Comparison of ENCODE assay signal across 22 mouse cellular contexts in genomic region chr4:145005943-145006545, GRCm38 (mm10).
A peak's percentile ranks its signal among the peaks of the same experiment; 100 is the strongest.
DNase-seq lines count a peak whose midpoint lies in the region; ATAC-seq and TF ChIP-seq lines count a peak whose summit lies in the region.
"Had no signal": no experiment of that assay in that cellular context is flagged by ENCODE, and none has a peak within 500 bp of the region (broad histone marks: within the 10 kb centered on the region; RNA-seq: fewer than 3 reads in every experiment).

No protein-coding gene starts in this region.

- ATAC-seq in embryonic facial prominence, embryonic 13.5 days (ENCODE audit: insufficient number of reproducible peaks, insufficient read depth, low FRiP score, low TSS enrichment, low read depth) = 0 out of 2 replicates have a peak, but pooled peaks have one; percentile 15
- 0 out of 2 replicates have a peak, but pooled peaks have one; percentile 15 for ATAC-seq in kidney, embryonic 14.5 days (ENCODE audit: low FRiP score, low TSS enrichment)
- ATAC-seq in midbrain, embryonic 11.5 days (ENCODE audit: low FRiP score) = no peak
- no peak for ATAC-seq in midbrain, embryonic 14.5 days (ENCODE audit: low FRiP score, low TSS enrichment)
- ATAC-seq in forebrain, embryonic 15.5 days (replicated peaks) = no peak
- ATAC-seq: CD4-positive, CD25-positive, alpha-beta regulatory T cell, adult 4 months; forebrain, embryonic 14.5 days; hindbrain, postnatal 0 days had no signal

- no peak overlapping the region for H3K4me3 ChIP-seq in embryonic facial prominence, embryonic 13.5 days
- H3K4me3 ChIP-seq in embryonic facial prominence, embryonic 10.5 days = no peak overlapping the region
- H3K4me3 ChIP-seq in kidney, embryonic 14.5 days (ENCODE audit: low read length) = no peak overlapping the region
- no peak overlapping the region for H3K4me3 ChIP-seq in kidney, adult 2 months (ENCODE audit: insufficient read depth, low read depth, low read length)
- no peak overlapping the region for H3K4me3 ChIP-seq in midbrain, embryonic 11.5 days (ENCODE audit: low read depth, low read length)
- no peak overlapping the region for H3K4me3 ChIP-seq in midbrain, embryonic 14.5 days (replicated peaks; ENCODE audit: low read depth, low read length)
- H3K4me3 ChIP-seq in forebrain, embryonic 15.5 days = no peak overlapping the region
- H3K4me3 ChIP-seq: embryonic facial prominence, embryonic 15.5 days; erythroblast, embryonic 14.5 days; forebrain, embryonic 10.5 days; hindbrain, embryonic 13.5 days had no signal

- peaks cover 16% of the 10 kb centered on the region for H3K4me1 ChIP-seq in embryonic facial prominence, embryonic 13.5 days
- 0 out of 2 replicates have a peak, but pooled peaks cover 2% of the 10 kb centered on the region for H3K4me1 ChIP-seq in embryonic facial prominence, embryonic 10.5 days
- H3K4me1 ChIP-seq in kidney, embryonic 14.5 days (ENCODE audit: control insufficient read depth, insufficient read depth, low read length) = peaks cover 15% of the 10 kb centered on the region
- H3K4me1 ChIP-seq in kidney, adult 2 months (ENCODE audit: control insufficient read depth, insufficient read depth, low read length) = peaks cover 21% of the 10 kb centered on the region
- H3K4me1 ChIP-seq in midbrain, embryonic 11.5 days (ENCODE audit: control insufficient read depth, insufficient read depth, low read length) = no peaks in the 10 kb centered on the region
- no peaks in the 10 kb centered on the region for H3K4me1 ChIP-seq in midbrain, embryonic 14.5 days (ENCODE audit: control insufficient read depth, insufficient read depth, low read length)
- H3K4me1 ChIP-seq in forebrain, embryonic 15.5 days = no peaks in the 10 kb centered on the region
- H3K4me1 ChIP-seq: forebrain, embryonic 10.5 days; hindbrain, embryonic 13.5 days had no signal

- WGBS in embryonic facial prominence, embryonic 13.5 days = 90% methylated on average over 4 of the region's 4 CpGs
- WGBS in embryonic facial prominence, embryonic 10.5 days = 94% methylated on average over 4 of the region's 4 CpGs
- 94% methylated on average over 4 of the region's 4 CpGs for WGBS in kidney, embryonic 14.5 days
- WGBS in kidney, adult 2 months = 96% methylated on average over 4 of the region's 4 CpGs
- WGBS in midbrain, embryonic 11.5 days = 91% methylated on average over 4 of the region's 4 CpGs
- WGBS in midbrain, embryonic 14.5 days = 96% methylated on average over 4 of the region's 4 CpGs
- WGBS in forebrain, embryonic 15.5 days = 86% methylated on average over 4 of the region's 4 CpGs

- no peaks in the 10 kb centered on the region for H3K9me3 ChIP-seq in embryonic facial prominence, embryonic 13.5 days
- no peaks in the 10 kb centered on the region for H3K9me3 ChIP-seq in embryonic facial prominence, embryonic 10.5 days
- no peaks in the 10 kb centered on the region for H3K9me3 ChIP-seq in kidney, embryonic 14.5 days (ENCODE audit: control insufficient read depth, low read length)
- no peaks in the 10 kb centered on the region for H3K9me3 ChIP-seq in midbrain, embryonic 11.5 days (ENCODE audit: control insufficient read depth, low read length)
- no peaks in the 10 kb centered on the region for H3K9me3 ChIP-seq in midbrain, embryonic 14.5 days (ENCODE audit: control insufficient read depth, low read length)
- H3K9me3 ChIP-seq in forebrain, embryonic 15.5 days = no peaks in the 10 kb centered on the region
- H3K9me3 ChIP-seq: embryonic facial prominence, embryonic 15.5 days; forebrain, embryonic 10.5 days; hindbrain, embryonic 13.5 days had no signal

- H3K9ac ChIP-seq in embryonic facial prominence, embryonic 13.5 days = no peak overlapping the region
- H3K9ac ChIP-seq in kidney, embryonic 14.5 days (ENCODE audit: low read depth, low read length) = no peak overlapping the region
- H3K9ac ChIP-seq in midbrain, embryonic 11.5 days (ENCODE audit: low read length) = no peak overlapping the region
- H3K9ac ChIP-seq in midbrain, embryonic 14.5 days (replicated peaks; ENCODE audit: low read length) = no peak overlapping the region
- no peak overlapping the region for H3K9ac ChIP-seq in forebrain, embryonic 15.5 days (replicated peaks)
- H3K9ac ChIP-seq: embryonic facial prominence, embryonic 15.5 days; hindbrain, embryonic 13.5 days had no signal

- no peak for DNase-seq in embryonic facial prominence, embryonic 10.5 days (ENCODE audit: low spot score)
- DNase-seq in kidney, adult 2 months = no peak
- peak; percentile 69 for DNase-seq in midbrain, embryonic 11.5 days (ENCODE audit: low spot score, missing footprints)
- no peak for DNase-seq in midbrain, embryonic 14.5 days
- DNase-seq: adrenal gland, adult 2 months; adrenal gland, postnatal 25 days; B cell, adult 2 months; cerebellum, adult 18-20 months; cerebellum, adult 9-11 months; cerebellum, postnatal 36 days; gastrocnemius, postnatal 10 days; heart, postnatal 14 days had no signal

- TF ChIP-seq CTCF in kidney, adult 2 months (conservative IDR thresholded peaks at IDR 0.05; ENCODE audit: insufficient read depth, insufficient read length, low read depth, low read length) = no peak

- no peak for TF ChIP-seq POLR2A in kidney, adult 2 months (IDR thresholded peaks at IDR 0.05; ENCODE audit: low read depth, low read length)

- H3K27ac ChIP-seq in embryonic facial prominence, embryonic 13.5 days = no peak overlapping the region
- H3K27ac ChIP-seq in embryonic facial prominence, embryonic 10.5 days (replicated peaks) = no peak overlapping the region
- H3K27ac ChIP-seq in kidney, embryonic 14.5 days (ENCODE audit: low read depth, low read length) = no peak overlapping the region
- no peak overlapping the region for H3K27ac ChIP-seq in kidney, adult 2 months (ENCODE audit: insufficient read depth, low read depth, low read length)
- no peak overlapping the region for H3K27ac ChIP-seq in midbrain, embryonic 11.5 days (ENCODE audit: low read depth, low read length)
- H3K27ac ChIP-seq in midbrain, embryonic 14.5 days (replicated peaks; ENCODE audit: low read depth, low read length) = no peak overlapping the region
- no peak overlapping the region for H3K27ac ChIP-seq in forebrain, embryonic 15.5 days (replicated peaks)
- H3K27ac ChIP-seq: embryonic facial prominence, embryonic 15.5 days; forebrain, embryonic 10.5 days; hindbrain, embryonic 13.5 days; hindbrain, postnatal 0 days had no signal

- no peak overlapping the region for H3K4me2 ChIP-seq in embryonic facial prominence, embryonic 13.5 days
- no peak overlapping the region for H3K4me2 ChIP-seq in kidney, embryonic 14.5 days (replicated peaks; ENCODE audit: low read depth, low read length)
- no peak overlapping the region for H3K4me2 ChIP-seq in midbrain, embryonic 11.5 days
- no peak overlapping the region for H3K4me2 ChIP-seq in midbrain, embryonic 14.5 days (ENCODE audit: low read length)
- H3K4me2 ChIP-seq in forebrain, embryonic 15.5 days (replicated peaks) = no peak overlapping the region
- H3K4me2 ChIP-seq: embryonic facial prominence, embryonic 15.5 days; hindbrain, embryonic 13.5 days had no signal

- H3K27me3 ChIP-seq in embryonic facial prominence, embryonic 13.5 days = no peaks in the 10 kb centered on the region
- H3K27me3 ChIP-seq in embryonic facial prominence, embryonic 10.5 days (replicated peaks; ENCODE audit: low read depth, poor library complexity, severe bottlenecking) = no peaks in the 10 kb centered on the region
- no peaks in the 10 kb centered on the region for H3K27me3 ChIP-seq in kidney, embryonic 14.5 days (ENCODE audit: control insufficient read depth, insufficient read depth, low read length)
- no peaks in the 10 kb centered on the region for H3K27me3 ChIP-seq in kidney, adult 2 months (replicated peaks; ENCODE audit: control insufficient read depth, insufficient read depth, low read length)
- no peaks in the 10 kb centered on the region for H3K27me3 ChIP-seq in midbrain, embryonic 11.5 days (ENCODE audit: control insufficient read depth, insufficient read depth, low read length)
- H3K27me3 ChIP-seq in midbrain, embryonic 14.5 days (ENCODE audit: control insufficient read depth, insufficient read depth, low read length) = no peaks in the 10 kb centered on the region
- no peaks in the 10 kb centered on the region for H3K27me3 ChIP-seq in forebrain, embryonic 15.5 days
- H3K27me3 ChIP-seq: embryonic facial prominence, embryonic 15.5 days; hindbrain, embryonic 13.5 days had no signal

- peaks cover 4% of the 10 kb centered on the region for H3K36me3 ChIP-seq in embryonic facial prominence, embryonic 13.5 days
- peaks cover 4% of the 10 kb centered on the region; the same call in 1 of the 2 replicates for H3K36me3 ChIP-seq in embryonic facial prominence, embryonic 10.5 days (replicated peaks)
- no peaks in the 10 kb centered on the region for H3K36me3 ChIP-seq in kidney, embryonic 14.5 days (ENCODE audit: control insufficient read depth, insufficient read depth, low read length)
- no peaks in the 10 kb centered on the region for H3K36me3 ChIP-seq in kidney, adult 2 months (ENCODE audit: control insufficient read depth, insufficient read depth, low read length)
- no peaks in the 10 kb centered on the region for H3K36me3 ChIP-seq in midbrain, embryonic 11.5 days (ENCODE audit: control insufficient read depth, insufficient read depth, low read length)
- H3K36me3 ChIP-seq in midbrain, embryonic 14.5 days (ENCODE audit: control insufficient read depth, insufficient read depth, low read length) = 0 out of 2 replicates have a peak, but pooled peaks cover 3% of the 10 kb centered on the region
- no peaks in the 10 kb centered on the region for H3K36me3 ChIP-seq in forebrain, embryonic 15.5 days
- H3K36me3 ChIP-seq: embryonic facial prominence, embryonic 15.5 days; forebrain, embryonic 10.5 days had no signal

Comparison
In these comparisons a context has a peak if more than half of its experiments do, and no peak if none do; other contexts are left out.
1. ATAC-seq: peak in embryonic facial prominence, embryonic 13.5 days (single experiment) and kidney, embryonic 14.5 days (single experiment); none in midbrain, embryonic 11.5 days (single experiment), midbrain, embryonic 14.5 days (single experiment) and forebrain, embryonic 15.5 days (single experiment).